12 mouse cellular contexts compared by ENCODE assay signal in genomic region chr5:37040711-37041110, GRCm38 (mm10). TPM values are rescaled to one million over a fixed set of nuclear protein-coding genes. Genes with fewer than 3 reads are reported as not detected.
DNase-seq lines count a peak whose midpoint lies in the region; ATAC-seq and TF ChIP-seq lines count a peak whose summit lies in the region.
"Had no signal": no experiment of that assay in that cellular context is flagged by ENCODE, and none has a peak within 500 bp of the region (broad histone marks: within the 10 kb centered on the region; RNA-seq: fewer than 3 reads in every experiment).

No protein-coding gene starts in this region.

- H3K4me3 ChIP-seq in hindbrain, postnatal 0 days (ENCODE audit: low read length): no peak overlapping the region
- H3K4me3 ChIP-seq in hindbrain, embryonic 14.5 days (replicated peaks; ENCODE audit: low read length): no peak overlapping the region
- H3K4me3 ChIP-seq in limb, embryonic 10.5 days: no peak overlapping the region
- H3K4me3 ChIP-seq: gastrocnemius, adult 2 months; left cerebral cortex, adult 2 months; lung, embryonic 15.5 days had no signal

- no peak for ATAC-seq in hindbrain, postnatal 0 days
- ATAC-seq in hindbrain, embryonic 14.5 days (ENCODE audit: low FRiP score): no peak
- ATAC-seq in megakaryocyte, adult 5-6 weeks (ENCODE audit: poor library complexity, severe bottlenecking): peak; percentile 36

- no peaks in the 10 kb centered on the region for H3K9me3 ChIP-seq in hindbrain, postnatal 0 days (ENCODE audit: low read length)
- no peaks in the 10 kb centered on the region for H3K9me3 ChIP-seq in hindbrain, embryonic 14.5 days (ENCODE audit: control insufficient read depth, low read length)
- H3K9me3 ChIP-seq in limb, embryonic 10.5 days (replicated peaks): no peaks in the 10 kb centered on the region
- H3K9me3 ChIP-seq: lung, embryonic 15.5 days had no signal

- 16% methylated on average over 9 of the region's 9 CpGs for WGBS in hindbrain, postnatal 0 days
- 17% methylated on average over 9 of the region's 9 CpGs for WGBS in hindbrain, embryonic 14.5 days
- WGBS in limb, embryonic 10.5 days: 24% methylated on average over 9 of the region's 9 CpGs

- H3K36me3 ChIP-seq in hindbrain, postnatal 0 days (ENCODE audit: insufficient read depth, low read length): no peaks in the 10 kb centered on the region
- H3K36me3 ChIP-seq in hindbrain, embryonic 14.5 days (replicated peaks; ENCODE audit: control insufficient read depth, insufficient read depth): no peaks in the 10 kb centered on the region
- no peaks in the 10 kb centered on the region for H3K36me3 ChIP-seq in limb, embryonic 10.5 days
- H3K36me3 ChIP-seq: lung, embryonic 15.5 days had no signal

- TF ChIP-seq CTCF in hindbrain, postnatal 0 days (IDR thresholded peaks at IDR 0.05; ENCODE audit: low read depth): no peak

- H3K4me1 ChIP-seq in hindbrain, postnatal 0 days (ENCODE audit: insufficient read depth, low read length): 0 out of 2 replicates have a peak, but pooled peaks cover 4% of the 10 kb centered on the region
- H3K4me1 ChIP-seq in hindbrain, embryonic 14.5 days (replicated peaks; ENCODE audit: control insufficient read depth, insufficient read depth, low read length): no peaks in the 10 kb centered on the region
- no peaks in the 10 kb centered on the region for H3K4me1 ChIP-seq in limb, embryonic 10.5 days
- H3K4me1 ChIP-seq: lung, embryonic 15.5 days had no signal

- DNase-seq in hindbrain, postnatal 0 days (ENCODE audit: low spot score): peak; percentile 62
- DNase-seq in hindbrain, embryonic 14.5 days (ENCODE audit: low spot score): no peak
- peak; percentile 72 for DNase-seq in CD4-positive helper T cell, adult 2 months (ENCODE audit: low read depth, low spot score)
- peak; percentile 93 for DNase-seq in ES-CJ7 (ENCODE audit: low read depth, low spot score)
- no peak for DNase-seq in limb, embryonic 10.5 days (ENCODE audit: low spot score)
- DNase-seq in lung, postnatal 14 days: no peak
- no peak for DNase-seq in gastrocnemius, adult 18-20 months (ENCODE audit: low spot score)
- DNase-seq: gastrocnemius, adult 2 months; kidney, adult 11 months had no signal

- no peak overlapping the region for H3K4me2 ChIP-seq in hindbrain, postnatal 0 days (ENCODE audit: low read depth, low read length)
- no peak overlapping the region for H3K4me2 ChIP-seq in hindbrain, embryonic 14.5 days (replicated peaks)
- H3K4me2 ChIP-seq: lung, embryonic 15.5 days had no signal

- no peak overlapping the region for H3K9ac ChIP-seq in hindbrain, postnatal 0 days (replicated peaks; ENCODE audit: low read length)
- no peak overlapping the region for H3K9ac ChIP-seq in hindbrain, embryonic 14.5 days
- H3K9ac ChIP-seq: lung, embryonic 15.5 days had no signal

- no peaks in the 10 kb centered on the region for H3K27me3 ChIP-seq in hindbrain, postnatal 0 days (ENCODE audit: insufficient read depth, low read length)
- H3K27me3 ChIP-seq in hindbrain, embryonic 14.5 days (ENCODE audit: control insufficient read depth, insufficient read depth, low read length): no peaks in the 10 kb centered on the region
- peaks cover 15% of the 10 kb centered on the region for H3K27me3 ChIP-seq in limb, embryonic 10.5 days (ENCODE audit: low read depth, poor library complexity, severe bottlenecking)

- no peak overlapping the region for H3K27ac ChIP-seq in hindbrain, postnatal 0 days
- no peak overlapping the region for H3K27ac ChIP-seq in hindbrain, embryonic 14.5 days
- no peak overlapping the region for H3K27ac ChIP-seq in limb, embryonic 10.5 days
- H3K27ac ChIP-seq: gastrocnemius, adult 2 months; left cerebral cortex, adult 2 months; lung, embryonic 15.5 days had no signal

RNA-seq across cellular contexts. Expression of gene Gm1043, which starts 44.5 kb away (rescaled TPM):
- 17.4 and 20.0 TPM in 2 replicates for total RNA-seq in hindbrain, postnatal 0 days (2014; rRNA removed)
- 1.5 and 1.7 TPM in 2 replicates for polyA plus RNA-seq in hindbrain, postnatal 0 days (2015; fragmentation: Nextera tagmentation; extraction: Ambion mirVana)
- polyA plus RNA-seq in hindbrain, embryonic 14.5 days (2014; fragmentation: Nextera tagmentation; extraction: Ambion mirVana): 1.7 and 2.0 TPM in 2 replicates
- total RNA-seq in megakaryocyte, adult 5-6 weeks (2015): not detected in 2 replicates
- total RNA-seq in megakaryocyte, adult 5-6 weeks (2017): 0.20 TPM in 1 of 2 replicates, not detected in the other
- polyA plus RNA-seq in limb, embryonic 10.5 days (2016; fragmentation: Nextera tagmentation; extraction: Ambion mirVana): not detected in 2 replicates
- not detected for total RNA-seq in gastrocnemius, adult 18-20 months (2021)
- total RNA-seq: gastrocnemius, adult 2 months had no signal
- polyA plus RNA-seq: lung, embryonic 15.5 days had no signal

RNA-seq across cellular contexts. Expression of gene Wfs1, which starts 51.7 kb away (rescaled TPM):
- 9.8 and 14.0 TPM in 2 replicates for total RNA-seq in hindbrain, postnatal 0 days (2014; rRNA removed)
- 8.7 and 9.2 TPM in 2 replicates for polyA plus RNA-seq in hindbrain, postnatal 0 days (2015; fragmentation: Nextera tagmentation; extraction: Ambion mirVana)
- 6.8 and 8.4 TPM in 2 replicates for polyA plus RNA-seq in hindbrain, embryonic 14.5 days (2014; fragmentation: Nextera tagmentation; extraction: Ambion mirVana)
- total RNA-seq in megakaryocyte, adult 5-6 weeks (2015): 5.3 and 5.4 TPM in 2 replicates
- total RNA-seq in megakaryocyte, adult 5-6 weeks (2017): 6.0 and 7.5 TPM in 2 replicates
- 6.1 and 6.7 TPM in 2 replicates for polyA plus RNA-seq in limb, embryonic 10.5 days (2016; fragmentation: Nextera tagmentation; extraction: Ambion mirVana)
- 10 to 100 TPM; 57.7 to 80.4 TPM for total RNA-seq in gastrocnemius, adult 18-20 months (2021)

Comparison
In these comparisons a context has a peak if more than half of its experiments do, and no peak if none do; other contexts are left out.
1. DNase-seq: peak in hindbrain, postnatal 0 days (single experiment), CD4-positive helper T cell, adult 2 months (single experiment) and ES-CJ7 (single experiment); none in hindbrain, embryonic 14.5 days (single experiment), limb, embryonic 10.5 days (single experiment), lung, postnatal 14 days (single experiment) and gastrocnemius, adult 18-20 months (single experiment).
2. RNA of gene Gm1043, which starts 44.5 kb away (total RNA-seq): 17.4 to 20.0 TPM in hindbrain, postnatal 0 days; 0.20 TPM in megakaryocyte, adult 5-6 weeks and not detected in gastrocnemius, adult 18-20 months; every median in the first group is over 10 times any median in the second.